Mouse (Mus musculus): ENCODE results near the gene Chuk. TPM values are rescaled to one million over a fixed set of nuclear protein-coding genes. Genes with fewer than 3 reads are reported as not detected.

The Chuk gene
- polyA plus RNA-seq, 1 experiment: 11.8 TPM

GRCm38 (mm10) chr19:44067323-44068049, 39.8 kb downstream of the Chuk start:
- TF ChIP-seq POLR2A (IDR thresholded peaks at IDR 0.05; ENCODE audit: low read depth, low read length): no peak
- no peak for TF ChIP-seq CTCF (IDR thresholded peaks at IDR 0.05; ENCODE audit: extremely low read depth, insufficient read depth, insufficient read length, insufficient replicate concordance)
- no peaks in the 10 kb centered on the region for H3K27me3 ChIP-seq (ENCODE audit: control insufficient read depth, insufficient read depth, low read length)
- DNase-seq (ENCODE audit: low read depth in 1 of 2, low spot score in 2 of 2): peak; percentile 16 to 36
- H3K36me3 ChIP-seq (ENCODE audit: control insufficient read depth, insufficient read depth, low read length): peaks cover 5% of the 10 kb centered on the region
- H3K4me1 ChIP-seq (ENCODE audit: control insufficient read depth, insufficient read depth, insufficient read length): no peaks in the 10 kb centered on the region; the same call in 1 of the 2 replicates
- WGBS: 57% methylated on average over 9 of the region's 9 CpGs
- 0 out of 2 replicates have a peak overlapping the region, but pooled peaks have one; percentile 33 for H3K27ac ChIP-seq (ENCODE audit: insufficient read depth, low read length)
- no peak overlapping the region for H3K4me3 ChIP-seq (ENCODE audit: extremely low read depth, insufficient read depth, insufficient read length)

- no peak overlapping the region for H3K27ac ChIP-seq (ENCODE audit: insufficient read depth, low read length)
- WGBS: 96% methylated on average over 2 of the region's 2 CpGs
- H3K4me1 ChIP-seq (ENCODE audit: control insufficient read depth, insufficient read depth, insufficient read length): no peaks in the 10 kb centered on the region; the same call in 1 of the 2 replicates
- peaks cover 7% of the 10 kb centered on the region for H3K36me3 ChIP-seq (ENCODE audit: control insufficient read depth, insufficient read depth, low read length)
- TF ChIP-seq POLR2A (IDR thresholded peaks at IDR 0.05; ENCODE audit: low read depth, low read length) (no peak), CTCF (IDR thresholded peaks at IDR 0.05; ENCODE audit: extremely low read depth, insufficient read depth, insufficient read length, insufficient replicate concordance) (no peak)
- no peak overlapping the region for H3K4me3 ChIP-seq (ENCODE audit: extremely low read depth, insufficient read depth, insufficient read length)
- no peak for DNase-seq (ENCODE audit: low read depth in 1 of 2, low spot score in 2 of 2)
- H3K27me3 ChIP-seq (ENCODE audit: control insufficient read depth, insufficient read depth, low read length): no peaks in the 10 kb centered on the region
Measured at GRCm38 (mm10) chr19:44064734-44065133, 42.5 kb downstream of the Chuk start.

GRCm38 (mm10) chr19:44063773-44064172, 43.5 kb downstream of the Chuk start:
- H3K36me3 ChIP-seq (ENCODE audit: control insufficient read depth, insufficient read depth, low read length): peaks cover 12% of the 10 kb centered on the region
- H3K4me3 ChIP-seq (ENCODE audit: extremely low read depth, insufficient read depth, insufficient read length): no peak overlapping the region
- H3K27ac ChIP-seq (ENCODE audit: insufficient read depth, low read length): no peak overlapping the region
- 92% methylated on average over 7 of the region's 7 CpGs for WGBS
- TF ChIP-seq CTCF (IDR thresholded peaks at IDR 0.05; ENCODE audit: extremely low read depth, insufficient read depth, insufficient read length, insufficient replicate concordance) (no peak), POLR2A (IDR thresholded peaks at IDR 0.05; ENCODE audit: low read depth, low read length) (no peak)
- H3K27me3 ChIP-seq (ENCODE audit: control insufficient read depth, insufficient read depth, low read length): no peaks in the 10 kb centered on the region
- DNase-seq (ENCODE audit: low read depth in 1 of 2, low spot score in 2 of 2): no peak
- no peaks in the 10 kb centered on the region; the same call in 1 of the 2 replicates for H3K4me1 ChIP-seq (ENCODE audit: control insufficient read depth, insufficient read depth, insufficient read length)

- Histone ChIP-seq H3K36me3 (ENCODE audit: control insufficient read depth, insufficient read depth, low read length) (peaks cover 22% of the 10 kb centered on the region), H3K27me3 (ENCODE audit: control insufficient read depth, insufficient read depth, low read length) (no peaks in the 10 kb centered on the region), H3K27ac (ENCODE audit: insufficient read depth, low read length) (no peak overlapping the region), H3K4me3 (ENCODE audit: extremely low read depth, insufficient read depth, insufficient read length) (no peak overlapping the region), H3K4me1 (ENCODE audit: control insufficient read depth, insufficient read depth, insufficient read length) (no peaks in the 10 kb centered on the region)
- whole genome bisulfite sequencing: 95% methylated on average over 3 of the region's 3 CpGs
- TF ChIP-seq CTCF (IDR thresholded peaks at IDR 0.05; ENCODE audit: extremely low read depth, insufficient read depth, insufficient read length, insufficient replicate concordance) (no peak), POLR2A (IDR thresholded peaks at IDR 0.05; ENCODE audit: low read depth, low read length) (no peak)
- DNase-seq (ENCODE audit: low read depth in 1 of 2, low spot score in 2 of 2): no peak
Measured at GRCm38 (mm10) chr19:44060226-44060625, 47.1 kb downstream of the Chuk start.

- TF ChIP-seq POLR2A (IDR thresholded peaks at IDR 0.05; ENCODE audit: low read depth, low read length): no peak
- no peak for TF ChIP-seq CTCF (IDR thresholded peaks at IDR 0.05; ENCODE audit: extremely low read depth, insufficient read depth, insufficient read length, insufficient replicate concordance)
- Histone ChIP-seq H3K4me3 (ENCODE audit: extremely low read depth, insufficient read depth, insufficient read length) (no peak overlapping the region), H3K36me3 (ENCODE audit: control insufficient read depth, insufficient read depth, low read length) (peaks cover 22% of the 10 kb centered on the region), H3K27ac (ENCODE audit: insufficient read depth, low read length) (no peak overlapping the region), H3K27me3 (ENCODE audit: control insufficient read depth, insufficient read depth, low read length) (no peaks in the 10 kb centered on the region), H3K4me1 (ENCODE audit: control insufficient read depth, insufficient read depth, insufficient read length) (no peaks in the 10 kb centered on the region)
- DNase-seq (ENCODE audit: low read depth in 1 of 2, low spot score in 2 of 2): no peak
- 92% methylated on average over 4 of the region's 4 CpGs for WGBS
Measured at GRCm38 (mm10) chr19:44055173-44055826, 52.0 kb downstream of the Chuk start.

GRCm38 (mm10) chr19:44050388-44050787, 56.9 kb downstream of the Chuk start:
- H3K4me1 ChIP-seq (ENCODE audit: control insufficient read depth, insufficient read depth, insufficient read length): no peaks in the 10 kb centered on the region
- no peak for DNase-seq (ENCODE audit: low read depth in 1 of 2, low spot score in 2 of 2)
- 80% methylated on average over 4 of the region's 4 CpGs for WGBS
- H3K27ac ChIP-seq (ENCODE audit: insufficient read depth, low read length): no peak overlapping the region
- TF ChIP-seq CTCF (IDR thresholded peaks at IDR 0.05; ENCODE audit: extremely low read depth, insufficient read depth, insufficient read length, insufficient replicate concordance) (no peak), POLR2A (IDR thresholded peaks at IDR 0.05; ENCODE audit: low read depth, low read length) (no peak)
- H3K36me3 ChIP-seq (ENCODE audit: control insufficient read depth, insufficient read depth, low read length): peaks cover 13% of the 10 kb centered on the region
- no peaks in the 10 kb centered on the region for H3K27me3 ChIP-seq (ENCODE audit: control insufficient read depth, insufficient read depth, low read length)
- no peak overlapping the region for H3K4me3 ChIP-seq (ENCODE audit: extremely low read depth, insufficient read depth, insufficient read length)

GRCm38 (mm10) chr19:44049282-44049681, 58.0 kb downstream of the Chuk start:
- Histone ChIP-seq H3K4me1 (ENCODE audit: control insufficient read depth, insufficient read depth, insufficient read length) (no peaks in the 10 kb centered on the region), H3K27me3 (ENCODE audit: control insufficient read depth, insufficient read depth, low read length) (no peaks in the 10 kb centered on the region), H3K36me3 (ENCODE audit: control insufficient read depth, insufficient read depth, low read length) (peaks cover 15% of the 10 kb centered on the region), H3K27ac (ENCODE audit: insufficient read depth, low read length) (no peak overlapping the region), H3K4me3 (ENCODE audit: extremely low read depth, insufficient read depth, insufficient read length) (no peak overlapping the region)
- no peak for TF ChIP-seq CTCF (IDR thresholded peaks at IDR 0.05; ENCODE audit: extremely low read depth, insufficient read depth, insufficient read length, insufficient replicate concordance)
- TF ChIP-seq POLR2A (IDR thresholded peaks at IDR 0.05; ENCODE audit: low read depth, low read length): no peak
- 77% methylated on average over 3 of the region's 3 CpGs for WGBS
- no peak for DNase-seq (ENCODE audit: low read depth in 1 of 2, low spot score in 2 of 2)

Measured in spleen, adult 2 months (tissue).